Mouse (Mus musculus): ENCODE results near the gene Trpm7. TPM values are rescaled to one million over a fixed set of nuclear protein-coding genes. Genes with fewer than 3 reads are reported as not detected.
"Not testable (repeated sequence)": the region's sequence is repeated elsewhere in the genome, so short reads cannot be mapped to it uniquely, and the experiment has no call there.

Gene Trpm7
- total RNA-seq (2021), result 10 to 100 TPM; 39.2 to 40.1 TPM
- long read RNA-seq, experiment 1, full-length matches to known transcripts, result 1 of 3 reads
- long read RNA-seq, experiment 1, partial matches to known transcripts, result 0 of 3 reads
- long read RNA-seq, experiment 1, other reads (novel, unspliced or antisense), result 2 of 3 reads
- long read RNA-seq, experiment 2, full-length matches to known transcripts, result 2 of 9 reads
- long read RNA-seq, experiment 2, partial matches to known transcripts, result 1 of 9 reads
- long read RNA-seq, experiment 2, other reads (novel, unspliced or antisense), result 6 of 9 reads

DNA sequence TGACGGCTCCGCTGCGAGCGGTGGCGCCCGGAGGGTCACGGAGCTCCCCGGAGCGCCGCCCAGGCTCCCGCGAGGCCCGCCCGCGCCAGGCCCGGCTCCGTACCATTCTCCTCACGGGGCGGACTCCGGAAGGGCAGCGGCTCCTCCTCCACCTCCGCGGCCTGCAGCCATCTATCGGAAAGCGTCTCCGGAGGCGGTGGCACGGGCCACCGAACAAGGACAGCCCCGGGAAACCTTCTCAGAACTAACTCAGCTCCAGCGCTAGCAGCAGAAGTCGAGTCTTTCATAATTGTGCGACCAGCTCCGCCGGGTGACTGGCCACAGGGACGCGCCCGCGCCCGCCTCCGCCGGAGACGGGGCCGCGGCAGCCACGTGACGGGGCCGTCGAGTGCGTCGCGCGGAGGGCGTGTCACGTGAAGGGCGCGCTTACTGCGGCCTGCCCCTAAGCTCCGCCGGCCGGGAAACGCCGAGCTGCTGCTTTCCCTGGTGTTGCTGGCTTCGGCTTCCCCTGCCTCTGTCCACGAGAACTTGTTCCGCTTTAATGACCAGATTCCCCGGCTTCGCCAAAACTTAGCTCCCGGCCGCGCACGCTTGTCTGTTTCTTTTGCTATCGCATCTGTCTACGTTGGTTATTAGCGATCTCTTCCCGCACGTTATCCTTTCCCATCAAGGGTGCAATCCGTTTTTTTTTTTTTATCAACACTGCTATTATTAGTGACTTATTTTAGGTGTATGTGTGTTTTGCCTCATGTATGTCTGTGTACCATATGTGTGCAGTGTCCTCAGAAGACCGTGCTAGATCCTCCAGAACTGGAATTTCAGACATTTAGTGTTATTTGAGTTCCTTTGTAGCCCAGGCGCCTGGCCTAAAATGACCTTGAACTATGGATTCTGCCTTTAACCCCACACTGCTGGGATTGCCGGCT lies at the start of gene Trpm7:
Gene Trpm7, minus strand, starts transcription at position 360 of the 926 bp plus-strand sequence.
- DNase-seq (ENCODE audit: low spot score in 2 of 2), result peak; percentile 91 to 93

DNA sequence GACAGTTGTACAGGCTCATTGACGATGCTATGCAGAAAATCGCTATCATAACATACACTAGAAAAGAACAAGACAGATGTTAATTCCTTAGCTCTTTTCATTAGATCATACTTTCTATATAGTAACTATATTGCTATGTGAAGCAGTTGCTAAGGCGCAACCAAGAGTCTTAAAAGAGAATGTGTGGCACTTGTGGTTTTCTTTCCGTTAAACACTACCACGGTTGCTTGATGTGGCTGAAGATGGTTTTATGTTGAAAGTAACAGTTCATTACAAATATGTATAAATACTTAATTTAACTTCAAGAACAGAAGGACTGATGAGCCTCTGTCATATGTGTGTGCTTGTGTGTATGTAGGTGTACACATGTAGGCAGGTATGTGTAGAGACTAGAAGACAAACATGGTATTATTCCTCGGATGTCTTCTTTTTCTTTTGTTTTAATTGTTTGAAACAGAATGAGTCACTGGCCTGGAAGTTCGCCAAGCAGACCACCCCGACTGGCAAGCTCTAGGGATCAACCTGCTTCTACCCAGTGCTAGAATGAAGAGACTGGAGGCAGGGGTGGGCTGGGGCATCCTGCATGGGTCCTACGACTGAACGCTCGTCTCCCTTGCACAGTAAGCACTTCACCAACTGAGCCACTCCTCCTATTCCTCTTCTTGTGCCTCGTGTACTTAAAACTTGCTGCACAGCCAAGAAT lies 44.5 kb upstream of the Trpm7 start:
- no peak for DNase-seq (ENCODE audit: low spot score in 2 of 2)

DNA sequence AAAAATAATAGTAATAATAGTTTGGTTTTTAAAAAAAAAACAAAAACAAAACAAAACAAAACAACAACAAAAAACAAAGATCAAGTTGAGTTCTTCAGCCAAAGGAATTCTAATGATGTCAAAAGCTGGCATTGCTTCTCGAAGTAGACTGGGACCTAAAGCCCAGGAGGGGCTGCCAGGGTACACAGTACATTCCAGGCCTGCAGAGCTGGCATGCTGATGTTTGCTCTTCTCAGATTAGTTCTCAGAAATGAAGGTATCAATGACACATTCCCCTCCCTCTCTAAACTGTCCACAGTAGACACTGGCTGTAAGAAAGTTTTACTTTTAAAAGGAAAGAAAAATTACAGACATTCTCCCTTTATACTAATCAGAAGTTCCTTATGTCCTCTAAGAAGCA lies 40.2 kb upstream of the Trpm7 start:
- DNase-seq (ENCODE audit: low spot score in 2 of 2), result no peak

DNA sequence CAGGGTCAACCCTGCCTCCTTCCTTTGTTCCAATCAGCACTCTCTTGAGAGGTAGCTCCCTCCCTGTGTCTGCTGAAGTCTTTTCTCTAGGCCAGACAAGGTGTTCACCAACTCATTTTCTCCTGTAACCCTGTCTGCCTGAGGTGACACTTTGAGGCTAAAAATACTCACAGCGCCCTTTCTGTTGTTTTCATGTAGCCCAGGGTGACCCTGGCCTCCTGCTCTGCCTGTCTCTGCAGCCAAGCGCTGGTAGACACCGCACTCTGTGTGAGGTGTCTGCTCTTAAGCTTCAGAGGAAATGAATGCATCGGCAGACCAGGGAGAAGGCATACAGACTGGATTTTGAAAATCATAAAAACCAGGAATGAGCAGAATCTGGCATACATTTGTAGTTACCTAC lies 38.1 kb upstream of the Trpm7 start:
- no peak for DNase-seq (ENCODE audit: low spot score in 2 of 2)

DNA sequence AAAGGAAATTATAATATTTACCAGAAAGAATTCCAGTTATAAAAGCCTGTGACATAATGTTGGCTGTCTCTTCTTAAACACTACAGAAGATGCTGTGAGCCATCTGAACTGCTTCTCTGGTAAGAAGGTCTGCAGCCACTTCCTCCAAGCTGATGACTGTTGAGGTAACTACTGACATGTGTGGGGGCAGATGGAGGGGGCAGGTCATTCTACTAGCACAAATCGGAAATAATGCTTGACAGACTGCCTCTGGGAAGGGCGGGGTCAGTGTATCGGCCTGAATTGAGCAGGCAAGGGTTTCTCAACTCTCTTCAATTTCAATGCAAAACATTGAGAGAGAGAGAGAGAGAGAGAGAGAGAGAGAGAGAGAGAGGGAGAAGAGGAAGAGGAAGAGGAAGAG lies 28.1 kb upstream of the Trpm7 start:
- no peak for DNase-seq (ENCODE audit: low spot score in 2 of 2)

DNA sequence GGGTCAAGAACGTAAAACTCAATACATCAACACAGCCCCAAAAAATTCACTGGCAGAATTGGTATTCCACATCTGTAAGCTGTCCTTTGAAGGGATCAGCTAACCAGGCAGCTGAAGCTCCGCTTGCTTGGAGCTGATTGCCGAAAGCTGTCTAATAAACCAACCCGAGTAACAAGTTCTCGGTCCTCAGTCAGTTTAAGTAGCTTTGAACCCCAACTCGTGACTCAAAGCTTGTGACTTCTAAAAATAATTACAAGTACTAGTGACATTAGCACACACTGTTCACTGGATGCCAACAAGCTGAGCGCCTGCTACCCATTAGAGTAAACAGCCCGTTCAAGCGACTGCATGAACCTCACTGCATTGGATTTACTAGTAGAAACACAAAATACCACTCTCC lies 21.5 kb upstream of the Trpm7 start:
- no peak for DNase-seq (ENCODE audit: low spot score in 2 of 2)

DNA sequence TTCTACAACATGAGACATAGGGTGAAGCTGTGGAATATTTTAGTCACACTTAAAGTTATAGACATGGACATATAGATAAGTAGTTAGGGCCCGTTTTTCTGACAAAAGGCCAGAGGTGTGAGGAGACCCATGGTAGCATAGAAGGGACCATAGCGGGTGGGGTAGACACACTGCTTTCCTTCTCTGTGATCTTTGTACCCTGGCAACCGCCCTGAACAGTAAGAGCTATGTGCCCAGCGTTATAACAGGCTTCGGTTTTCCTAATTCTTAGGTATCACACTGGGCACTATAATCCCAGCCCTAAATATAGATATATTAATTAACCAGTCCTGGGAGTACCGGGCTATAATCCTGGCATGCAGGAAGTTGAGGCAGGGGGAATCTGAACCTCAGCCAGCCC lies 20.9 kb upstream of the Trpm7 start:
- no peak for DNase-seq (ENCODE audit: low spot score in 2 of 2)

DNA sequence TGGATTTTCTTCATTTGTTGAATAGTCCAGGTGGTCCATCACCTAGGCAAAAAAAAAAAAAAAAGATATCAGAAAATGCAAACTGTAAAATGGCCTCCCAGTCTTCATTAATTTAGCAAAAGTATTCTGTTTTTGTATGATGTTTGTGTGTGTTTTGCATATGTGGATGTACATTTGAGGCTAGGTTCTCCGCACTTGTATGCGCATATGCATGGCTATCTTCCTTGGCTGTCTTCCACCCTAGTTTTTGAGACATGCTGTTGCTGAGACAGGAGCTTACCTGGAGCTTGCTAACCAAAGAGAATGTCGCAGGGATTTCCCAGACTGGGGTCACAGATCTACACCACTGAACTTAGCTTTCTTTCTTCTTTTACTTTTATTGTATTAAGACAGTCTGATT lies 18.2 kb upstream of the Trpm7 start:
- DNase-seq (ENCODE audit: low spot score in 2 of 2), result no peak

DNA sequence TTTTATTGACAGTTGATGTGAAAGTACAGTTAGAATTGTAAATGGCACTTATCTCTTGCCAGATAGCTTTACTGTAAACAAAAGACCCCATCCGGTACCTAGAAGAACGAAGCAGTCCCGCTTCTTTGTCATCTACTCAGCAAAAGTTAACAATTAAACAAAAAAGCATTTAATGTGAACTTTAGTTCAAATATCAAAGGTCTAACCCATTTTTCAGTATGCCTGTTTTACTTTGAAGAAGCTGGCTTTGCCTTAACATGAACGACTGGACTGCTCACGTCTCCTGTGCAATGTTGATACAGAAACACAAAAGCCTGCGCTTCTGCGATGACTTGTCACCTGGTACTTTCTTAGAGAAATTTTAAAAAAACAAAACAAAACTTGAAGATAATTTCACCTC lies 16.3 kb upstream of the Trpm7 start:
- no peak for DNase-seq (ENCODE audit: low spot score in 2 of 2)

DNA sequence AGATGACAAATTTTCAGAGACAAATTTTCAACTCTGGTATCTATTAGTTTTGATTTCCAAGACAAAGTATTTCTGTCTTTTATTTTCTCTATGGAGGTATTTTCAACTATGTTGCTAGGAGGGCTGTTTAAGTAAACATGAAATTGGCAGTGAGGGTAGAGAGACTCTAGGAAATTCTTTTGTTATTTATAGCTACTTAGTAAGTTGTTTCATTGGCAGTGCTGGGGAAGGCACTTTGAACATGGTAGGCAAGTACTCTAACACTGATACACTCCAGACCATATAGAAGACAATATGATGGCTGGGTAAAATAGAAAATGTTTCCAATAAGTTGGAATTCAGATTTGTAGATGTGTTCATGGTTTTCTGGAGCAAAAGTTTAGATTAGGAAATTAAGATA lies 15.7 kb upstream of the Trpm7 start:
- no peak for DNase-seq (ENCODE audit: low spot score in 2 of 2)

DNA sequence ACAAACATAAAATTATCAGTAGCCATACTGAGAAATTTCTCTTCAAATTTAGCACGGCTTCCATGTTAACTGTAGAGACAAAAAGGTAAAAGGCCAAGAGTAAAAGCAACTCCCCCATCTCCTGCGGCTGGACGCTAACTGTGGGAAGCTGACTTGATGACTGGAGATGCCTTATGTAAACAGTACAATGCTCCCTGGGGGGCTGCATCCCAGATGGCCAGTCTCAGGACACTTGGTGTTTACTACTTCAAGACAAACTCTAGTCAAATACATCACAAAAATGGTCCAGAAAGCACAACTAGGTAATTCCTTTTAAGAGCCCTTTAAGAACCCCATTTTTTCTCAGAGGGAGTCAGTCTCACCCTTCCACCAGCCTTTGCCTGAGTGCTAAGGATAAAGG lies 11.1 kb upstream of the Trpm7 start:
- no peak for DNase-seq (ENCODE audit: low spot score in 2 of 2)

DNA sequence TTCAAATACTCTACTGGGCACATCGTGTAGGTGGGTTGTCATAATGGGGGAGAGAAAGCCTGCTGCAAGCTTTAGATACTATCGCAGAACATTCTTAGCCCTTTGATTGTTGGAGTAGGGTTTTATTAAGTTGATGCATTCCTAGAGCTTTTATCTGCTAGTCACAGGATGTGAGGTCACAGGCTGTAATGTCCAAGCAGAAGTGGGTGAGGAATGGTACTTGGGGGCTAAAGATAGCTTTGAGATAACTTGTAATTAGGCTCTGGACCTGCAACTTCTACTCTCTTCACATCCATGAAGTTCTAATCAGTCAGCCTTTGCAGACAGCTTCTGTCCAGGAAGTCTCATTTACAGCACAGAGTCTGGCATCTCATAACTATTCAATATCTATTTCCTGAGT lies 9.8 kb upstream of the Trpm7 start:
- DNase-seq (ENCODE audit: low spot score in 2 of 2), result no peak

DNA sequence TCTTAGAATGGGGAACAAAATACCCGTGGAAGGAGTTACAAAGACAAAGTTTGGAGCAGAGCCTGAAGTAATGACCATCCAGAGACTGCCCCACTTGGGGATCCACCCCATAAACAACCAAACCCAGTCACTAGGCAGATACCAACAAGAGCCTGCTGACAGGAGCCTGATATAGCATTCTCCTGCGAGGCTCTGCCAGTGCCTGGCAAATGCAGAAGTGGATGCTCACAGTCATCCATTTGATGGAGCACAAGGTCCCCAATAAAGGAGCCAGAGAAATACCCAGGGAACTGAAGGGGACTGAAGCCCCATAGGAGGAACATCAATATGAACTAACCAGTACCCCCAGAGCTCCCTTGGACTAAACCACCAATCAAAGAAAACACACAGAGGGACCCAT lies 6.7 kb upstream of the Trpm7 start:
- DNase-seq (ENCODE audit: low spot score in 2 of 2), result not testable (repeated sequence)

DNA sequence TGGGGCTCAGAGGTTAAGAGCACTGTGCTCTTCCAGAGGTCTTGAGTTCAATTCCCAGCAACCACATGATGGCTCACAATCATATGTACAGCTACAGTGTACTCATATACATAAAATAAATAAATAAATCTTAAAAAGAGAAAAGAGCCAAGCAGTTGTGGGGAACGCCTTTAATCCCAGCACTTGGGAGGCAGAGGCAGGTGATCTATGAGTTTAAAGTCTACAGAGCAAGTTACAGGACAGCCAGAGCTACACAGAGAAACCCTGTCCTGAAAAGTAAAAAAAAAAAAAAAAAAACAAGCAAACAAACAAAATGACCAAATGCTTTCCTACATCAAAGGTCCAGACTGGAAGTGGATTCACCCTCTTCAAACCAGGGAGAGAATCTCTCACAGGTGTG lies 2.0 kb upstream of the Trpm7 start:
- no peak for DNase-seq (ENCODE audit: low spot score in 2 of 2)

DNA sequence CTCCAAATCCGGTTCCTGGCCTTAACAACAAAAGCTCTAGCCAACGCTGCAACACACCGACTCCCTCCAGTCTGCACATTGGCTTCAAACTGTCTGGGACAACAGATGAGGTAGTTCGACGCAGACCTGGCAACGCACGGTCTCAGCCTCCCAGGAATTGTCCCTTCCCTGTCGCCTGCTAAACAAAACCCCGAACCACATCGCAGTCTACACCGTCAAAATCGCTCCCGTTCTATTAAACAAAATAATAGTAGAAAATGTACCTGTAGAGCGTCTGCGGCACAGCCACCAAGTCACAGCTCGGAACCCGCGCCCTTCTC lies 554 bp downstream of the Trpm7 start:
- peak in 1 of 2 experiments; percentile 40 for DNase-seq (ENCODE audit: low spot score in 2 of 2)

DNA sequence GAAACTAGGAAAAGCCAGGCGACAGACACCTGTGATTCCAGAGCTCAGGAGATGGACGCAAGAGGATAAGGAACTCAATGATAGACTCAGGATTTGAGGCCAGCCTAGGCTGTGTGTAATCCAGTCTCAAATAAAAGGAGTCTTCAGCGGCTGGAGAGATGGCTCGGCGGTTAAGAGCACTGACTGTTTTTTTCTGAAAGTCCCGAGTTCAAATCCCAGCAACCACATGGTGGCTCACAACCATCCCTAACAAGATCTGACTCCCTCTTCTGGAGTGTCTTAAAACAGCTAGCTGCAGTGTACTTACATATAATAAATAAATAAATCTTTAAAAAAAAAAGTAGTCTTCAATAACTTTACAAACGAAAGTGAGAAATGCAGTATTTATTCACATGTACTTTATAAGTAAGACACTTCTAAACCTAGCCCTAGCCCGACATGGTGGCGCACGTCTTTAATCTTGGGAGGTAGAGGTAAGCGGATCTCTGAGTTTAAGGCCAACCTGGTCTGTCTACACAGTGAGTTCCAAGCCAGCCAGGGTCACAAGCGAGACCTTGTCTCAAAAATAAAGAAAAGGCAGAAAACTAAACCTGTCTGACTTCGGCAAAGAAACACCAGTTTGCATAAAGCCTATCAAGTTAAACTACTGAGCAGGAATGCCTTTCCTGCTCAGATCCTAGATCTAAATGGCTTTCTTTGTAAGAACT lies 1.1 kb downstream of the Trpm7 start:
- DNase-seq (ENCODE audit: low spot score in 2 of 2), result peak in 1 of 2 experiments; percentile 2

DNA sequence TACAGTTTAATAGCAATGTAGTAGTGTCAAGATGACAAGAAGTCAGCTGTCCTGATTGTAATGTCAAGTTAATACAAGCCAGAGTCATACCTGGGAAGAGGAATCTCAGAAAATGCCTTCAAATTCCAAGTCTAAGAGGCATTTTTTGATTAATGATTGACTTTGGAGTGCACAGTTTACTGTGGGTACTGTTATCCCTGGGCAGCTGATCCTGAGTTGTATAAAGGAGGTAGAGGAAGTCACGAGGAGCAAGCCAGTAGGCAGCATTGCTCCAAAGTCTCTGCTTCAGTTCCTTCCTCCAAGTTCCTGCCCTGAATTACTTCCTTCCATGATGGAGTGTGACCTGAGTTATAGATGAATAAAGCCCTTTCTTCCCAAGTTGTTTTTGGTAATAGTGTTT lies 9.7 kb downstream of the Trpm7 start:
- no peak for DNase-seq (ENCODE audit: low spot score in 2 of 2)

DNA sequence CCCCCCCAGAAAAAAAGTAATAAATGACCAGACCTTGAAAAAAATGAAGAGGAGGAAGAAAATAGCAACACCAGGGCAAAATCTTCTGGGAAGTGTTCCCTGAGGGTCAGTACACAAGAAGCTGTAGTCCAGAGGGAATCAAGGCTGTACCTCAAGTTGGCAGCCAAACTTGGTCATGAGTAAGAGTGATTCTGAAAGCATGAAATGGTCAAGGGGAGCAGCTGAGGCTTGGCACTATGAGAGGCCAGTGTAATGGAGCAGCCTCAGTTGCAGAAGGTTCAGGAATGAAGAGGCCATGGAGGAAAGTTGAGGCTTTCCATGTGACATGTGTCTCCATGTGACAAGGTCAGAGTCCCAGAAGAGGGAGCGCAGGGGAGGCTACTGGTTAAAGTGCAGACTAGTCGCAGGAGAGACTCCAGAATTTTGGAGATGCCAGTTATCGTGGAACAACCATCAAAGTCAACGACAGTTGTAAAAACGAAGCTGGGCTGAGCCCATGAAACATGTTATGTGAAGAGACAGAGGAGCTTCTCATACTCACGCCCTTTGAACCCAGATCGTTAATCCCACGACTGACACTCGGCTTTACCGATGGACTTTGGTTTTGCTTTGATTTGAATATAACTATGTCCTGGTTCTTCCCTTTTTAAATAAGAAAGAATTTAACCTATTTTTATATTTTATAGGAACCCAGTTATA lies 10.4 kb downstream of the Trpm7 start:
- no peak for DNase-seq (ENCODE audit: low spot score in 2 of 2)

DNA sequence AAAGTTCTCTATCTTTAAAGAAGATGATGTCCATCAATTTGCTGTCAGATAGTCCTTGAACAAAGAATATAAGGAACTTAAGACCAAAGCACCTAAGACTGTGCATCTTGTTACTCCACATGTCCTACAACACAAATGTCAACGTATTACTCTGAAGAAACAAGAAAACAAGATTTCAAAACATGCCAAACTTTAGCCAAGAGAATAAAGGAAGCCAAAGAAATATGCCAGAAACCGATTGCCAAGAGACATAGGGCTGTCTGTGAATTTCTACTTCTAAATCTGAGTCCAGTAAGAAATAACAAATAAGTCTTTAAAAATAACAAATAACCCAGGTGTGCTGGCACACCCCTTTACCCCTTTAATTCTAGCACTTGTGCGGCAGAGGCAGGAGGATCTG lies 11.0 kb downstream of the Trpm7 start:
- no peak for DNase-seq (ENCODE audit: low spot score in 2 of 2)

DNA sequence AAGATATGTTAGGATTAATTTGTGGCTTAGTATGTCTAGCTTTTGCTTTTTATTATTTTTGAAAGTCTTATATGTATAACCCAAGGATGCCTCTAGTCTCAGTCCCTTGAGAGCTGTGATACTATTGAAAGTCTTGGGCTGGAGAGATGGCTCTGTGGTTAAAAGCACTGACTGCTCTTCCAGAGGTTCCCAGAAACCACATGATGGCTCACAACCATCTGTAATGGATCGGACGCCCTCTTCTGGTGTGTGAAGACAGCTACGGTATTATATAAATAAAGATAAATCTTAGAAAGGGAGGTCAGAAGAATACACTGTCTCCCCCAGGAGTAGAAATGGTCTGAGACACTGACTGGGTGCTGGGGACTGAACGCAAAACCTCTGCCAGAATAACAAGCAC lies 31.3 kb downstream of the Trpm7 start:
- DNase-seq (ENCODE audit: low spot score in 2 of 2), result no peak

DNA sequence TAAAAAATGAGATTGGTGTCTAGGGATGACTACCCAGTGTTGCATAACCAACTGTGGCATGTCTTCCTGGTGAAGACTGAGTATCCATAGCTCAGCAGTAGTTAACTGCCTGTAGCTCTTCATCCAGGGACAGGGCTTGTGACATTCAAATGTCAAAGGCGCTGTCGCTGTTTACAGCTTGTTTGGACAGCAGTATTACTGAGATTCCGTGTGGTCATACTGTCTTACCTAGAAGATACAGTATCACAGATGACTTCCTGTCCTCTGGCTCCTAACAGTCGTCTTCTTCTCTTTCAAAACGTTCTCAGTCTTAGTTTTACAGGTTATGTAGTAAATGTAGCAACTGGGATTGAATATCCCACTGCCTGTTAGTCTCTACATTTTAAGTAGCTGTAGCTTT lies 37.2 kb downstream of the Trpm7 start:
- no peak for DNase-seq (ENCODE audit: low spot score in 2 of 2)

Measured in layer of hippocampus, postnatal 14 days (tissue).